Mouse (Mus musculus) thymus, postnatal 10 days (tissue): Measurements from ENCODE around the gene Ackr4.

Experiments used
- DNase-seq, 2 experiments: peaks; one replicate each; pipeline ENCODE4 v3.0.0; 2021; ENCODE audit warnings: low spot score in 2 of 2

The Ackr4 gene

DNA sequence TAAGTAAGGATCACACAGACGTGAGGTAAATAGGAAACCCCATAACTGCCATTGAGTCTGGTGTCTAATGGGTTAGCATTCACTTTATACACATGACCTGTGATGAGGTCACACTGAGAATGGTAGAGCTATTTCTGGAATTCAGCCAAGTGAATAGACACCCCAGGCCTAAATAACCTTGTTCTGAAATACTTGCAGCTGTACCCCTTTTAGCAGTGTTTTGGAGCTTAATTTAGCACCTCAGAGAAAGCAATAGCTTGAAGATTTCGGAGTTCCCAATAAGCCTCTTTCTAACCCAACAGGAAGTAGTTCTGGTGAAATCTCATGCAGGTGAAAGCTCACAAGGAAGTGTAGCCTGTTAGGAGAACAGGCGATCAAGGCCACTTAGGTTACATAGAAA is at the start of gene Ackr4:
Gene Ackr4, minus strand, starts transcription at position 101 of the 400 bp plus-strand sequence.
- DNase-seq: no peak

DNA sequence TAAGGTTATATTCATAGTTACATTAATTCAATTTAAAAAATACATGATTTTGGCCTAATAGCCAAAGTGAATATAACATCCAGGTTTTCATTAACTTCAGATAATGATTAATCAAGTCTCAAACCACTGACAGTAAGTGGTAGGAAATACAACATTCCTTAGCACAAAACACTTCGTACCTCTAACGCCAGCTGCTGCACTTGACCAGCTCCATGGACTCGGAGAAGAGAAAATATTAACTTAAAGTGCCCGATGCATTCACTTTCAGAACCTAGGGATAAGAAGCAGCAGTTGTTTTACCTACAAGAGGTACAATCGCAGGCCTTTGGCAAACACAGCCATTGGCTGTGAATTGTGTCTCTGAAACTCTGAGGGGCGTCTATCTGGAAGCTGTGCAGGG is 45.6 kb upstream of the Ackr4 start:
- DNase-seq: no peak

DNA sequence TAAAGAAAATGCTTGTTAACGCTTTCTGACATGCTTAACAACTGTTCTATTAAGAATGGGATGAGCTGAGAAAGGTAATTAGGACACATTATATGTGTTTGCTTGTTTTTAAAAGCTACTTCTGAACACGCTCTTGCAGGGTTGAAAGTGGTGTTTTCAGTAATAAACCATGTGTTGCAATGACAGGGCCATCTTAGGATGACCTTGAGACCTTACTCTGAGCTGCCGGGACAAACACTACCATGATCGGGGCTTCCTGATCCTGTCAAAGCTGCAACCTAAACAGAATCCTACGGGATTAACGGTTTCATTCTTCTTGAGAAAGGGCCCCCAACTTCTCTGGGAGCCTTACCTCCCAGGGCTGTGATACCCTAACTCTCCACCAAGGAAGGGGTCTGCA is 44.9 kb upstream of the Ackr4 start:
- DNase-seq: no peak

DNA sequence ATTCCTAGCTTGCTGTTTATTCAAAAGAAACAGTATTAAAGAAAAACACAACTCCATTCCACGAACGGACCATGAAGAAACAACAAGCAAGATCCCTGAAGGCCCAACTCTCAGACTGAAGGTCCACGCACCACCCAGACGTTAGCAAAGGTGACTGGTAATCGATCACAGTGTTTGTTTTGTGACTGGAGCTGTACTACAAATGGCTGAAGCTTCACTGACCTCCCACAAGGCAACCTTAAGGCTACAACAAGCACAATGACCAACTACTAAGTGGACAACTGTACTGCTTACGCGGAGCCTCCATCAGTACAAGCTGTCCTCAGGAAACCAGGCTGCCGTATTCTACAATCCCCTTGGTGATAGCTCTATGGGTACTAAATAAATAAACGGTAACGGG is 43.3 kb upstream of the Ackr4 start:
- DNase-seq: no peak

DNA sequence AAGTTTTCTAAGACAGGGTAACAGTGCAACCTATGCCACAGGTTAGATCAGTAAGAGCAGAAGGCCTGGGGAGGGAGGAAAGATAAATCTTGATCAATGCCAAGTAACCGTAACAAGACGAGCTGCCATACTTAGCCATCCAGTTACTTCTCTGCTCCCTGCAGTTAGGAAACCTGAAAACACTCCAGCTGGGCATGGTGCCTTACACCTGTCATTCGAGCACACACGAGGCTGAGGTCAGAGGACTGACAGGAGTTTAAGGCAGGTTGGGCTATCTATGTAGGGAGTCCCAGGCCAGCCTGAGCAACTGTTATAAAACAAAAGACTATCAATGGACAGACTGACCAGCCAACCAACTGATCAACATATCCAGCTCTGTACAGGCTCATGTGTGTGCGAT is 39.2 kb upstream of the Ackr4 start:
- DNase-seq: no peak

DNA sequence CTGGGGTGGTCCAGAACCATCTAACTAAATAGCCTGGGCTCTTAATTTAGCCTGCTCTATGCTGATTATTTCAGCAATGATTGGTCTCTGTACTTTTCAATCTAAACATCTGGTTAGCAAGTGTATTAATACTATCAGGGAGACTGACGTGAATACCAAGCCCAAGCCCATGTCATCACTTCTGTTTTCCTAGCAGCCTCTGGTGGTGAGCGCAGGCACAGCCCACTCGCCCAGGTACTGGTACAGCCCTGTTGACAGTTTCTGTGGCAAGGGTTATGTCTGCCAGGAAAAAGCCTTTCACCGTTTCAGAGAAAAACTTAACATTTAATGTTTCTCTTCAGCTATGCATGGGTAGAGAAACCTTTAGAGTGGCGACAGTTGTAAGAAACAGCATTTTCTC is 37.5 kb upstream of the Ackr4 start:
- DNase-seq: no peak

DNA sequence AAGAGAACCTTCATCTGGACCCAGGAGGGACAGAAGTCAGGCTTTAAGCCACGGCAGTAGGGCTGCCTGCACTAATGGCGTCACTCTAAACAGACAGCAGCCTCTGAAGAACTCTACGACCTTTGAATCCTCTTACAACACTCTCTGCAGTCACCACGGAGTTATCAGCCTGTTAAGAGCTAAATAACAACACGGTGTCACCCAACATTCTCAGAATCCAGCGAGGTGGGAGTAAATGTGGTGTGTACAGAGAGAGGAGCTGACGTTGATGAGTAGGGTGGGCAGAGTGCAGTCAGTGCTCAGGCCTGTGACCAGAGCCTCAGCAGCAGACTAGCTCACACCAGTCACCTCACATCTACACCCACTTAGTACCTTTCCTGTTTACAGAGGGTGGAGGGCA is 34.4 kb upstream of the Ackr4 start:
- no peak for DNase-seq

DNA sequence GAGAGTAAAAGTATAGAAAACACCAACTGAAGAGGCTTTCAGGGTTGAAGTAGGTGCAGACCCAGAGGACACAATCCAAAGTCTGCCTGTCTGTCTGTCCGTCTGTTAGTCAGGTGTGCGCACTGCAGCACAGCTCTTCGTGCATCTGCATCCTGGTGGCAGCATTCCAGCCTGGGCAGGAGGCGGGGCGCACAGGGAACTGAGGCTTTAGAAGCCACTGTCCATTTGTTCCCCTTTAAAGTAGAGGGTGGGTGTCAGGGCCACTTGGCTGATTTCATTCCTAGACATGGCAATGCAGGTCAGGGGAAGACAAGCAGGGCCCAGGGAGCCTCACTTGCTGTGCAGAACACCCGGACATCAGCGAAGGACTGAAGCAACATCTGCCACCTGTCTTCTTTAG is 30.6 kb upstream of the Ackr4 start:
- DNase-seq: no peak

DNA sequence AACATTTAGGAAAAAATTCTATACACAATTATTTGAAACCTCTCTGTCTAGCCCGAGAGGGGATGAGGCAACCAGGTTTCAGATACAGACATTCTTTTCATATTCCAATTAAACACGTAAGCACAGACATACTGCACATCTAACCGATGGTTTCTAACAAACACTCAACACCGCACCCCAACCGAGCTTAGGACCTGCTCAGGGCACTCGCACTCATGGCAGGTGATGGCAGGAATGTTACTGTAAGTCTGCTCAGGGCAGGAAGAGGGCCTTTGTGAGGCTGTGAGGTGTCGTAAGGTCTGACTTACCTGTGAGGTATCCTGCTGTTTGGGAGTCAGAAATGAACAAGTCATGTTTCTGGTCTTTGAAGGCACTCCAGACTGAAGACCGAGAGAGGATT is 29.8 kb upstream of the Ackr4 start:
- no peak for DNase-seq

DNA sequence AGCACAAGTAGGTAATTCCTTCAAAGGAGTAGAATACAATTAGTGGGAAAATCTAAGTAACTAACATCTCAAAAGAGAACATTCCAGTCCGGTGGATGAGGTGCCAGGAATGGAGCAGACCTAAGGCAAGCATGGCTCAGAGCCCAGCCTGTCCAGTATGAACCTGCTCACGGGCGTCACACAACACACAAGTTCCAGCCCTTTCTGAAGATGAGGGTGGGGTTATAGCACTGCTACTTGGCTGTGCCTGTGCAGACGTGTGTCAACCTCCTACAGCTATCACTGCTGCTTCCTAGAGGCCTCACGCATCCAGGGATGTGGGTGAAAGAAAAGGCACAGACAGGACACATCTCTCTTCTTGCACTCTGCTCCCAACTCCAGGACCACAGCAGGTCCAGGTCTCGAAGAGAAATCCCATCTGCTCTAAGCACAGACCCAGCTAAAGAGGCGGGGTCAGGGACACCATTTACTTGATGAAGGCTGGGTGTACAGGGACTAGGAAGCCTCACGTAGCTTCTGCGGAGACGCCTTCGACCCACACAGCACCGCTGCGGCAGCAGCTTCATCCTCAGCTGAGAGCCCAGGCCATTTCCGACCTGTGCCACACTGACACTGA is 28.5 kb upstream of the Ackr4 start:
- no peak for DNase-seq

DNA sequence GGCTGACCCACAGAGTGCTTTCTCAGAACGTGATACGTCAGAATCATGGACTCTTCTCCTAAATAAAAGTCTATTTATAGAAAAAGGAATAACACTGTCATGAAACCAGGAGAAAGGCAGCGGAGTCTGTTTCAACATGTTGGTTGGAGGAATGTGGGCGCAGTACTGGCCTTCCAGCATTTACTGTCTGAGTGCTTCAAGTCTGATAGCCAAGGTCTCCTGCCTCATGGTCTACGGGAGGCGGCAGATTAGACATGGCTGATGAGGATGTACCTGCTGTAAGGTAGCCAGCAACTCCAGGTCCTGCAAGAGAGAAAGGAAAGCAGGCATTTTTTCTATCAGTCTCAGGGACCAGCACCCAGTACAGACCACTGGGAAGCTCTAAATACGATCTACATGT is 25.4 kb upstream of the Ackr4 start:
- DNase-seq: no peak

DNA sequence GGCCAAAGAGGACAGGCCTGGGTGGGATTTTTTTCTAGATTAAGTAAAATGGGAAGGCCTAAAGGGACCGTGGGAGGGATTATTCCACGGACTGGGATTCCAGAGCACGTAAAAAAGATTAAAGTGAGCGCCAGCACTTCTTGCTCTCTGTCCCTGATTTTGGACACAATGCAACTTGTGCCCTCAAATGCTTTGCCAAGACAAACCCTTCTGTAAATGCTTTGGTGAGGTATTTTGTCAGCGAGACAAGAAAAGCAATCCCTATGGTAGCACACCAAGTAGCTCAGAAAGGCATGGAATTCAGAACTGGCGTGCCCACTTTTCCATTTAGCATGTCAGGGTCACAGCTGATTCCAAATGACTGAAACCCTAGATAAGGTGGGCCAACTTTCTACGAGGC is 22.2 kb upstream of the Ackr4 start:
- DNase-seq: no peak

DNA sequence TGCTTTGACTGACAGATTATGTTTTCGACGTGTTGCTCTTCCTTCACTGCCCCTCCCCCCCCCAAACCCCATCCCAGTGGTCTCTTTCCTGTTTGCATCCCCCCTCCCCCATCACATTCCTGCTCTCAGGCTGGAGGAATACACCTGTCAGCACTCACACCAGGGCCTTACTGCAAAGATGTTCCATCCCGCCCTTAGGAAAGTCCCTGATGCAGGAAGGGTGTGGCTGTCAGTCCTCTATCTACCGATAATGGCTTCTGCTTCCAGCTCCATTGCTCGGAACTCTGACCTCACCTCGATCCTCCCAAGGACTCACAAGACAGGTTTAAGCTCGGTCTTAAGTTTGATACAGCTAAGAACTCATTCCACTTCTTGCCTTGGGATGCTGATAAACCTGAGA is 19.9 kb upstream of the Ackr4 start:
- DNase-seq: no peak

DNA sequence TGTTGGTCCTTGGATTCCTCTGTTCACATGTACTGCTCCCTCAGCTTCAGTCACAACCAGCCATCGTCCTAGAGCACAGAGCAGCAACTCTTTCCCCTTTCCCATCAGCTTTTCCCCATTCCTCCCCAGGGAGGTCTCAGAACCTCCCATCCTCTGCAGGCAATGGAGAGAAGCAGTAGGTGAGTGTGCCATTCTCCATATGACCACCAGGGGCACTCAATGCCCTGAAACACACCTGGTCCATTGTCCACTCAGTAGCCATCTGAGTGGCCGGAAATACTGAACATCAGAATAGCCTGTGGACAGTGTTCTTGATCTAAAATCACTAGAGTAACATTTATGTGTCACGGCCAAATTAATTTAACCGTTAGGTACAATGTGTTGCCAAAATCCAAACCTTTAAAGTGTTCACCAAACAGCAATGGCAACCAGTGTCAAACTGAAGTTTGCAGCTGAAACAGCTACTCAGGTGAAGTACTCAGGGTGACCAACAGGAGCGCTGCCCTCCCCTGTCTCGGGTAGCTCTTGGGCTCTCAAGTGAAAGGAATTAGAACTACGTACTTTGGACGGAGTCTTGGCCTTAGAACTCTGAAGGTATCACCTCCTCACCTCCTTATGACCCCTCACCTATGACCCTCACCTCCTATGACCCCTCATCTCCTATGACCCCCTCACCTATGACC is 17.7 kb upstream of the Ackr4 start:
- no peak for DNase-seq

DNA sequence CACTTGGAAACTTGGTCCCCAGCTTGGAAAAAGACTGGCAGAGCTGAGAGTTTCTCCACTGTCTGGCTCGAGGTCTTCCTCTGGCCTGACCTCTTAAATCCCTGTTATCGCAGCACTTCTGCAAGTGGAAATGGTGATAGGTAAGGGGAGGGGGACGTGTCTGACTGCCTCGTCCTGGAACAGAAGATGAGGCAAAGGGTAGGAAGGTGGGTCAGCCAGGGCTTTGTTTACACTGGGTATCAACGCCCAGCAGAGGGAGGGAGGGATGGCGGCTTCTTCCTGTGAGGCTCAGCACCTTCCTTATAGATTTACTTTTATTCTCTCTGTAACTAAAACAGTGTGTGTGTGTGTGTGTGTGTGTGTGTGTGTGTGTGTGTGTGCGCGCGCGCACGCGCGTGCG is 16.1 kb upstream of the Ackr4 start:
- no peak for DNase-seq

DNA sequence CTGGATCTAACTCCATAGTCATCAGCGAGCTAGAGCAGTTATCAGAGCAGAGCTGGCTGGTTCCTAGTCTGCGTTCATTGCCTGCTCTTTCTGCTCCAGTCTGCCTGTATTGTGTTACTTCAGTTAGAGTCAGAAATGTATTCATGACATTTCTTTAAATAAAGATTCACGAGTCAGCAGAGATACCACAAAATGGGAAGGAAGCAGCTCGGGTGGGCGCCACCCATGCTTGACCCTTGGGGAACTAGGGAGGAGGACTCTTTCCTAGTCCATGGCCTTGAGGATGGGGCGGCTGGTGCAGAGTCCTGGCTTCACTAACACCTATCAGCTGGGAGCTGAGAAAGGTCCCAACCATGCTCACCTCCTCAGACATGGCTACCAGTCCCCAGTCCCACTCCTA is 13.6 kb upstream of the Ackr4 start:
- DNase-seq: no peak

DNA sequence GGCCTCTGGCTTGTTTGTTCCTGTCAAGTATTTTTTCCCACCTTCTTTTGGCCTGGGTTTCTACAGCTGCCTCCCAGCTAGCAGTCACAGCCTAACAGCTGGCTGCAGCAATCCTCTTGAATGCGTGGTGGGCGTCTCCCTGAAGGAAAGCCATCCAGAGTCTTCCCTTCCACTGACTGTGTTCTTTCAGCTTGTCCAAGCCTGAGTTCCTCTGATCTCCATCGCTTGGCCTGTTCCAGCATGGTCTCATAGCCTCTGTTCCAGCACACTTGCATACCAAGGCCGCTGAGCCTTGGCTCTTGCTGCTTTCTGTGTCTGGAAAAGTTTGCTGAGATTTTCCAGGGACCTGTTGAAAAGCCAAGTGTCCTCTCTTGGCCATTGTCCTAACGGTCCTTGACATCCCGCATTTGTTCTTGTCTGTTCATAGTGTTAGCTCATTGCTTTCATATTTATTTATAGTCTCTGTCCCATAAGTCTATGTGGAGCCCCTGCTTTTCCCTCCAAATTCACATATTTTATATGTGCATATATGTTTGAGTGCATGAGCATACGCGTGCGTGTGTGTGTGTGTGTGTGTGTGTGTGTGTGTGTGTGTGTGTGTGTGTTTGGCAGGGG is 3.5 kb upstream of the Ackr4 start:
- DNase-seq: no peak

DNA sequence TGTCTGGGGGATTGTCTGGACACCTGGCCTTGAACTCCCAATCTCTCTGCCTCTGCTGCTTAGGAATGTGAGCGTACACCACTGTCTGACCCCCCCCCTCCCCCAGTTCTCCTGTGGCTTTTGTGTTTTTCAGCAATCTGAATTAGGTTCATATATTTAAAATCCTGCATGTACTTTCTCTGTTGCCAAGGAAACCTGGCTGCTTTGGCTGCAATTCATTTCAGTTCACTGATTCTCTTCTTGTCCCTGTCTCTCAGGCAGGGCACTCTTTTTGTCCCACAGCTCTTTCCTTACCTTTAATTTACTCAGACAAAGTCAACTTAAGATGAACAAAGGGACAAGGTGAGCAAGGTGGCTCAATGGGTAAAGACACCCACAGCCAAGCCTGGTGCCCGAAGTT is 1.4 kb upstream of the Ackr4 start:
- no peak for DNase-seq

DNA sequence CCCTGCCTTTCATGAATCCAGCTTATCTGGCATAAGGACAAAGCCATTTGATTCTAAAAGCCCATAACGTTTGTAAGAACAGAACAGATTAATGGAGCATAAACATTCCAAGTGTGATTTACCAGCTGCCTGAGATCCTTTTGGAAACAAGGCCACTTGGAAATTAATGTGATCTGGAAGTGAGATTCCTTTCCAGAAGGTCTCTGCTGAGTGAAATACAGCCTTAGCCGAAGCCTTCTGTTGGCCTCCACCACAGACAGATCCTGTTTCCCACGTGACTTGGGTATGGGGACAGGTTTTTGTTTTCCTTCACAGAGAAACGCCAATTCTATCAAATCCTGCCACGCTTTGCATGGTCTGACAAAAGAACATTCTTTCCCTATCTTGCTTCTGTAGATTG is 3.1 kb downstream of the Ackr4 start:
- no peak for DNase-seq

DNA sequence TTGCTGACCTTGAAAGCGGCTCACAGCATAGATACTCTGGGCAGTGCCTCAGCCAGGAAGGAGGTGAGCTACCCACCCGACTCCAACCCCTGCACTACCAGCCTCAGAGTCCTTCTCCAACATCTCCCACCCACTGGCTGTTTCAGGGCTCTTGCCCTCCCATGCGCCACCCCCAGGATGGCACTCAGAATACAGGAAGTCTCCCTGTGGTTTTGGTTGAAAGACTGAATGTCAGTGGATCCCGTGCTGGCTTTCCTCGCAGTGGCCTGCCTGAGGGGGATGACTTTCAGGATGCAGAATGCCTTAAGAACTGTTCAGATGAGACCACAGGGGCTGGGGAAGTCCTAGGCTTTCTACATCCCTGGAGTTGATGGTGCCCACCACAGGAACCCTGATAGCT is 3.6 kb downstream of the Ackr4 start:
- no peak for DNase-seq

DNA sequence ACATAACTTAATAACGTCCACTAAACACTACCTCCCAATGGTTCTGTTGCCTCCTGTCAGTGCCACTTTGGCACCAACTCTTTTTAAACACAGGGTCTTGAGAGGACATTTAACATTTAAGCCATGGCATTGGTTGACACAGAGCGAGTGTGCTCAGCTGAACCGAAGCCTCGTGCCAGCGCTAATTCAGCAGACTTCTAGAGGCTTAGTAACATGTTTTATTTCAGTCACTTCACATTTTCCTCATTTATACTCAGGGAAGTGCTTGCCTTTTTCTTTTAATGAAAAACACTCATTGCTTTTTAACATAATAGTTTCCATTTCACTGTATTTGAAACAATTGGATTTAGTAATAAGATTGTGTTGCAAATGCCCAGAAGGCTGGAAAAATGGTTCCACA is 17.6 kb downstream of the Ackr4 start:
- no peak for DNase-seq

DNA sequence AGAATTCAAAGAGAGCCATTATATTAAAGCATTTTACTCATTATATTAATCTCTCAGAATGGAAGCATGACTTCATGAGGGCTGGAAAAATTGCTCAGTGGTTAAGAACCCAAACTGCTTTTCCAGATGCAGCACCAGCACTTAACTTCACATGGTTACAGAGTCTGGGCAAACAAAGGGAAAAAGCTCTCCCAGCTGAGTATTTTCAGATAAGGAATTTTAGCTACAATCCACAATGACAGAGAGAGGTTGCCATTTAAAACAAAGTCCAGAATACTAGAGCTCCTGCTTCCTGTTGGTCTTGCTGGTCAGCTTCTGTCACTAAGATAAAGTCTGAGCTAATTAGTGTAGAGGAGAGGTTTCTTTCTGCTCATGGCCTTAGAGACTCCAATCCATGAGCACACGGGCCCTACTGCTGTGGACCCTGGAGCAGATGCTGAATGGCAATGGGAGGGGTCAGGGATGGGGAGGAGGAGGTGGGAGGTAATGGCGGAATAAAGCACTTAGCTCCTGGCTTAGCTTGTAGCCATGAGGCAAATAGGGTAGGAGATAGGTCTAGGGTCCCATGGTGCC is 18.1 kb downstream of the Ackr4 start:
- DNase-seq: no peak

DNA sequence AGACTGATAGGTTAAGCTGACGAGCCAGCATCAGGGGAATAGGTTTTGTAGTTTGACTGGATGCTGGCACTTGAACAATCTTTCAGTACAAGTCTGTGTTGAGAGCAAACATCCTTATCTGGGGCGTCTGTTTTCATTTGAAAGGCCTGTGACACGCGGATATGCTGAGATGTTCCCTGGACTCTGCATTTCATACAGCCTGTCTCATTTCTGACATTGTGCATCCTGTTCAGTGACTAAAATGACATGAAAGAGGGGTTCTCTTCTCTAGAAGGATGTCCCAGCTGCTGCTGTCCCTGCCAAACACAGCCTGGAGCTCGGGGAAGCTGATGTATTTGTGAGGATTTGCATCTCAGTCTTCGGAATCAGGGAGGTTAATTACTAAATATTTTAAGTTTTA is 19.3 kb downstream of the Ackr4 start:
- DNase-seq: no peak
